Mouse (Mus musculus) ES-E14 (cell line): Measurements from ENCODE around the gene Gm1673. TPM values are rescaled to one million over a fixed set of nuclear protein-coding genes. Genes with fewer than 3 reads are reported as not detected.

Source experiments
- DNase-seq: peaks from one replicate; pipeline ENCODE4 v3.0.0-alpha.2; 2013; ENCODE audit warnings: low read depth, low spot score
- H3K27ac ChIP-seq: 2 replicates; pipeline ENCODE4 v1.5.1; 2012; ENCODE audit warnings: low read depth, mild to moderate bottlenecking, low read length, moderate library complexity, mixed read lengths; ENCODE audit not compliant: poor library complexity, insufficient read depth, severe bottlenecking
- H3K36me3 ChIP-seq: 2 replicates; pipeline ENCODE4 v1.6.1; 2012; ENCODE audit warnings: mild to moderate bottlenecking, low read length, moderate library complexity, mixed read lengths; ENCODE audit not compliant: control insufficient read depth, poor library complexity, insufficient read depth, severe bottlenecking
- H3K4me1 ChIP-seq, 2 experiments: fragments of 150-350 bp in 1 of 2; sonication (generic) in 1 of 2; 2 replicates each; pipeline ENCODE4 v1.6.1; 2012; ENCODE audit warnings: low read length in 2 of 2, mild to moderate bottlenecking in 1 of 2, mixed read lengths in 1 of 2; ENCODE audit not compliant: control insufficient read depth in 2 of 2, insufficient read depth in 2 of 2, poor library complexity in 1 of 2
- H3K4me3 ChIP-seq, 2 experiments: fragments of 150-350 bp in 1 of 2; sonication (generic) in 1 of 2; 2 replicates each; pipeline ENCODE4 v1.5.1; 2012; ENCODE audit warnings: low read length in 2 of 2, low read depth in 1 of 2, mild to moderate bottlenecking in 1 of 2, mixed read lengths in 1 of 2; ENCODE audit not compliant: insufficient read depth in 1 of 2, poor library complexity in 1 of 2, severe bottlenecking in 1 of 2
- H3K9ac ChIP-seq: 2 replicates; pipeline ENCODE4 v1.6.1; 2012; ENCODE audit warnings: low read depth, mild to moderate bottlenecking, low read length, mixed read lengths; ENCODE audit not compliant: poor library complexity, insufficient read depth, severe bottlenecking
- H3K9me3 ChIP-seq: fragments of 150-350 bp; sonication (generic); 2 replicates; pipeline ENCODE4 v1.6.1; 2012; ENCODE audit warnings: low read depth, mild to moderate bottlenecking, low read length; ENCODE audit not compliant: control insufficient read depth, insufficient read depth
- CHD2 ChIP-seq: IDR thresholded peaks from 2 replicates; pipeline ENCODE4 v1.6.1; 2014; ENCODE audit warnings: mild to moderate bottlenecking, low read depth, low read length, inconsistent platforms
- HCFC1 ChIP-seq: IDR thresholded peaks from 2 replicates; pipeline ENCODE4 v1.6.1; 2012; ENCODE audit warnings: low read length, inconsistent platforms, borderline replicate concordance; ENCODE audit not compliant: insufficient read depth
- MAFK ChIP-seq: IDR thresholded peaks from 2 replicates; pipeline ENCODE4 v1.6.1; 2014; ENCODE audit warnings: mild to moderate bottlenecking, low read depth, low read length, inconsistent platforms; ENCODE audit not compliant: insufficient read depth
- ZC3H11A ChIP-seq: IDR thresholded peaks from 2 replicates; pipeline ENCODE4 v1.6.1; 2012; ENCODE audit warnings: low read depth, mild to moderate bottlenecking, inconsistent platforms, low read length, borderline replicate concordance
- ZNF384 ChIP-seq: IDR thresholded peaks from 2 replicates; pipeline ENCODE4 v1.6.1; 2012; ENCODE audit warnings: low read depth, low read length, inconsistent platforms
- in situ Hi-C, 2 experiments: fragments of 600-800 bp; cut with MboI; formaldehyde crosslinking; loops; one replicate each; pipeline ENCODE4 v1.15.1; 2025; ENCODE audit warnings: low sequenced_read_pairs in 2 of 2, inconsistent platforms in 1 of 2; ENCODE audit not compliant: unreplicated experiment in 2 of 2
- total RNA-seq: library from RNA; depleted of rRNA; stranded (reverse); fragments of 300-350 nt; gene quantifications from 2 replicates; pipeline ENCODE4 v1.2.3, GENCODE M21; 2012

Gm1673 gene
- total RNA-seq, 1 experiment: 14.5 TPM

- Histone ChIP-seq H3K27ac (no peak overlapping the region), H3K9ac (no peak overlapping the region), H3K4me1 (no peaks in the 10 kb centered on the region), H3K36me3 (no peaks in the 10 kb centered on the region), H3K9me3 (no peaks in the 10 kb centered on the region), H3K4me3 (no peak overlapping the region)
- DNase-seq: no peak
- in situ Hi-C loops: no loop called here
- TF ChIP-seq MAFK (no peak), CHD2 (no peak), ZC3H11A (no peak), ZNF384 (no peak; the same call in 1 of the 2 replicates), HCFC1 (no peak)
Measured at GRCm38 (mm10) chr5:33953471-33954185, 29.6 kb upstream of the Gm1673 start.

- Histone ChIP-seq H3K36me3 (no peaks in the 10 kb centered on the region), H3K9ac (no peak overlapping the region), H3K4me3 (no peak overlapping the region), H3K9me3 (no peaks in the 10 kb centered on the region), H3K27ac (no peak overlapping the region), H3K4me1 (no peaks in the 10 kb centered on the region)
- peak; percentile 21 for DNase-seq
- TF ChIP-seq MAFK: no peak
- 0 out of 2 replicates have a peak, but pooled peaks have one; percentile 1 for TF ChIP-seq ZC3H11A
- in situ Hi-C loops: no loop called here
Measured at GRCm38 (mm10) chr5:33954354-33954753, 28.9 kb upstream of the Gm1673 start.

GRCm38 (mm10) chr5:33955868-33956267 is 27.4 kb upstream of the Gm1673 start:
- Histone ChIP-seq H3K27ac (no peak overlapping the region), H3K4me1 (no peaks in the 10 kb centered on the region), H3K9me3 (no peaks in the 10 kb centered on the region), H3K9ac (no peak overlapping the region), H3K4me3 (no peak overlapping the region), H3K36me3 (no peaks in the 10 kb centered on the region)
- DNase-seq: no peak
- TF ChIP-seq ZC3H11A (no peak), MAFK (no peak), HCFC1 (no peak), ZNF384 (no peak), CHD2 (no peak)
- in situ Hi-C loops: no loop called here

GRCm38 (mm10) chr5:33959382-33959781 is 23.9 kb upstream of the Gm1673 start:
- Histone ChIP-seq H3K9me3 (no peaks in the 10 kb centered on the region), H3K27ac (no peak overlapping the region), H3K4me3 (no peak overlapping the region), H3K36me3 (no peaks in the 10 kb centered on the region), H3K4me1 (no peaks in the 10 kb centered on the region), H3K9ac (no peak overlapping the region)
- no peak for TF ChIP-seq MAFK
- no peak for TF ChIP-seq ZC3H11A
- no peak for TF ChIP-seq HCFC1
- TF ChIP-seq ZNF384: no peak
- TF ChIP-seq CHD2: no peak
- in situ Hi-C loops: no loop called here
- DNase-seq: no peak

GRCm38 (mm10) chr5:33974736-33975135 is 8.5 kb upstream of the Gm1673 start:
- H3K9ac ChIP-seq: no peak overlapping the region
- no peaks in the 10 kb centered on the region for H3K9me3 ChIP-seq
- no peak overlapping the region for H3K27ac ChIP-seq
- no peak for DNase-seq
- no peaks in the 10 kb centered on the region for H3K4me1 ChIP-seq
- TF ChIP-seq ZNF384 (no peak), CHD2 (no peak), MAFK (no peak), HCFC1 (no peak), ZC3H11A (no peak)
- no peaks in the 10 kb centered on the region for H3K36me3 ChIP-seq
- H3K4me3 ChIP-seq: no peak overlapping the region
- in situ Hi-C loops: no loop called here
